ENCODE assay signal across 8 mouse cellular contexts in genomic region chr17:24352370-24353194, GRCm38 (mm10). TPM values are rescaled to one million over a fixed set of nuclear protein-coding genes. Genes with fewer than 3 reads are reported as not detected.
DNase-seq lines count a peak whose midpoint lies in the region; ATAC-seq and TF ChIP-seq lines count a peak whose summit lies in the region.

No protein-coding gene starts in this region.

- ATAC-seq in heart, embryonic 16.5 days (replicated peaks; ENCODE audit: extremely low read depth, insufficient read depth, low FRiP score), result peak; percentile 39; the same call in 1 of the 2 replicates
- no peak for ATAC-seq in limb, embryonic 14.5 days (ENCODE audit: low FRiP score, low read depth)
- ATAC-seq in stomach, embryonic 14.5 days (ENCODE audit: insufficient number of reproducible peaks, insufficient read depth, low FRiP score, low read depth), result no peak; the same call in none of the 2 replicates

- peak overlapping the region; percentile 97 for H3K4me2 ChIP-seq in heart, embryonic 16.5 days (ENCODE audit: low read depth, low read length)
- H3K4me2 ChIP-seq in limb, embryonic 14.5 days (replicated peaks; ENCODE audit: low read depth, low read length, severe bottlenecking), result peak overlapping the region; percentile 93
- H3K4me2 ChIP-seq in stomach, embryonic 14.5 days (replicated peaks; ENCODE audit: low read depth, low read length), result peak overlapping the region; percentile 97

- peak overlapping the region; percentile 87 for H3K4me3 ChIP-seq in heart, embryonic 16.5 days (ENCODE audit: low read length)
- H3K4me3 ChIP-seq in limb, embryonic 14.5 days (replicated peaks; ENCODE audit: low read length), result peak overlapping the region; percentile 73
- peak overlapping the region; percentile 72 for H3K4me3 ChIP-seq in stomach, embryonic 14.5 days (ENCODE audit: low read depth, low read length)

- H3K36me3 ChIP-seq in heart, embryonic 16.5 days (ENCODE audit: control insufficient read depth, insufficient read depth), result no peaks in the 10 kb centered on the region
- H3K36me3 ChIP-seq in limb, embryonic 14.5 days (ENCODE audit: control insufficient read depth, insufficient read depth, low read length), result no peaks in the 10 kb centered on the region
- H3K36me3 ChIP-seq in stomach, embryonic 14.5 days (ENCODE audit: control insufficient read depth, insufficient read depth, low read length), result no peaks in the 10 kb centered on the region

- H3K9me3 ChIP-seq in heart, embryonic 16.5 days (replicated peaks; ENCODE audit: control insufficient read depth, low read length), result no peaks in the 10 kb centered on the region
- H3K9me3 ChIP-seq in limb, embryonic 14.5 days (ENCODE audit: control insufficient read depth, low read length), result no peaks in the 10 kb centered on the region
- no peaks in the 10 kb centered on the region for H3K9me3 ChIP-seq in stomach, embryonic 14.5 days (ENCODE audit: control insufficient read depth, low read depth, low read length)

- peak overlapping the region; percentile 93 for H3K9ac ChIP-seq in heart, embryonic 16.5 days (ENCODE audit: low read length)
- peak overlapping the region; percentile 63 for H3K9ac ChIP-seq in limb, embryonic 14.5 days (ENCODE audit: low read depth, low read length, severe bottlenecking)
- peak overlapping the region; percentile 64 for H3K9ac ChIP-seq in stomach, embryonic 14.5 days (replicated peaks; ENCODE audit: low read depth, low read length)

- H3K4me1 ChIP-seq in heart, embryonic 16.5 days (ENCODE audit: control insufficient read depth, insufficient read depth, low read length), result peaks cover 5% of the 10 kb centered on the region
- 0 out of 2 replicates have a peak, but pooled peaks cover 7% of the 10 kb centered on the region for H3K4me1 ChIP-seq in limb, embryonic 14.5 days (ENCODE audit: control insufficient read depth, insufficient read depth, low read length)
- no peaks in the 10 kb centered on the region; the same call in 1 of the 2 replicates for H3K4me1 ChIP-seq in stomach, embryonic 14.5 days (ENCODE audit: control insufficient read depth, insufficient read depth, low read length)

- H3K27me3 ChIP-seq in heart, embryonic 16.5 days (ENCODE audit: control insufficient read depth, insufficient read depth, low read length), result peaks cover 8% of the 10 kb centered on the region
- H3K27me3 ChIP-seq in limb, embryonic 14.5 days (ENCODE audit: control insufficient read depth, insufficient read depth, low read length), result peaks cover 15% of the 10 kb centered on the region
- no peaks in the 10 kb centered on the region for H3K27me3 ChIP-seq in stomach, embryonic 14.5 days (ENCODE audit: control insufficient read depth, insufficient read depth, low read length)

- 5% methylated on average over 36 of the region's 36 CpGs for WGBS in heart, embryonic 16.5 days
- WGBS in limb, embryonic 14.5 days, result 5% methylated on average over 33 of the region's 36 CpGs
- WGBS in stomach, embryonic 14.5 days, result 4% methylated on average over 36 of the region's 36 CpGs

- no peak for TF ChIP-seq POLR2A in limb, embryonic 14.5 days (IDR thresholded peaks at IDR 0.05; ENCODE audit: borderline replicate concordance, extremely low read depth, insufficient read depth, insufficient read length)

- DNase-seq in retina, embryonic 14.5 days (ENCODE audit: low spot score), result peak; percentile 53
- DNase-seq in retina, postnatal 1 day, result no peak
- DNase-seq in c-Kit-positive CD71-positive TER-119-negative erythroid progenitor cells, embryonic 14.5 days (ENCODE audit: low read depth), result peak; percentile 29
- peak; percentile 20 for DNase-seq in limb, embryonic 14.5 days (ENCODE audit: low spot score)
- DNase-seq in layer of hippocampus, postnatal 25 days (ENCODE audit: extremely low spot score in 1 of 2, low spot score in 1 of 2), result no peak
- no peak for DNase-seq in spleen, adult 12 weeks (ENCODE audit: low spot score)

- no peak overlapping the region for H3K27ac ChIP-seq in heart, embryonic 16.5 days (ENCODE audit: low read length)
- H3K27ac ChIP-seq in limb, embryonic 14.5 days (replicated peaks; ENCODE audit: low read depth, low read length), result no peak overlapping the region
- 0 out of 2 replicates have a peak overlapping the region, but pooled peaks have one; percentile 24 for H3K27ac ChIP-seq in stomach, embryonic 14.5 days (ENCODE audit: low read length)

RNA-seq across cellular contexts. Expression of gene Abca3, which starts 0.8 kb away (rescaled TPM):
- 6.8 and 9.8 TPM in 2 replicates for polyA plus RNA-seq in heart, embryonic 16.5 days (2015; fragmentation: Nextera tagmentation; extraction: Ambion mirVana)
- polyA plus RNA-seq in limb, embryonic 14.5 days (2012; rRNA removed), result 12.4 and 15.5 TPM in 2 replicates
- polyA plus RNA-seq in limb, embryonic 14.5 days (2014; fragmentation: Nextera tagmentation; extraction: Ambion mirVana), result 9.0 and 10.6 TPM in 2 replicates
- polyA plus RNA-seq in stomach, embryonic 14.5 days (2014; fragmentation: Nextera tagmentation; extraction: Ambion mirVana), result 16.3 and 16.4 TPM in 2 replicates
- total RNA-seq in layer of hippocampus, postnatal 25 days (2021), result 10 to 100 TPM; 70.7 to 75.2 TPM

RNA-seq across cellular contexts. Expression of gene Abca17, which starts 1.7 kb away (rescaled TPM):
- not detected in 2 replicates for polyA plus RNA-seq in heart, embryonic 16.5 days (2015; fragmentation: Nextera tagmentation; extraction: Ambion mirVana)
- polyA plus RNA-seq in limb, embryonic 14.5 days (2012; rRNA removed), result 0.05 and 0.12 TPM in 2 replicates
- 0.14 TPM in 1 of 2 replicates, not detected in the other for polyA plus RNA-seq in limb, embryonic 14.5 days (2014; fragmentation: Nextera tagmentation; extraction: Ambion mirVana)
- not detected in 2 replicates for polyA plus RNA-seq in stomach, embryonic 14.5 days (2014; fragmentation: Nextera tagmentation; extraction: Ambion mirVana)
- 1 to 10 TPM in 1 of 2 experiments, under 1 TPM in 1; 0.47 to 1.2 TPM for total RNA-seq in layer of hippocampus, postnatal 25 days (2021)

Comparison
In these comparisons a context has a peak if more than half of its experiments do, and no peak if none do; other contexts are left out.
1. DNase-seq: peak in retina, embryonic 14.5 days (single experiment), c-Kit-positive CD71-positive TER-119-negative erythroid progenitor cells, embryonic 14.5 days (single experiment) and limb, embryonic 14.5 days (single experiment); none in retina, postnatal 1 day (single experiment), layer of hippocampus, postnatal 25 days (0 of 2) and spleen, adult 12 weeks (single experiment).
2. Peak in every context shown above with its lines, with median percentiles within 50 percentile points of each other: H3K4me2 ChIP-seq, H3K4me3 ChIP-seq and H3K9ac ChIP-seq.